In the genomic region with DNA sequence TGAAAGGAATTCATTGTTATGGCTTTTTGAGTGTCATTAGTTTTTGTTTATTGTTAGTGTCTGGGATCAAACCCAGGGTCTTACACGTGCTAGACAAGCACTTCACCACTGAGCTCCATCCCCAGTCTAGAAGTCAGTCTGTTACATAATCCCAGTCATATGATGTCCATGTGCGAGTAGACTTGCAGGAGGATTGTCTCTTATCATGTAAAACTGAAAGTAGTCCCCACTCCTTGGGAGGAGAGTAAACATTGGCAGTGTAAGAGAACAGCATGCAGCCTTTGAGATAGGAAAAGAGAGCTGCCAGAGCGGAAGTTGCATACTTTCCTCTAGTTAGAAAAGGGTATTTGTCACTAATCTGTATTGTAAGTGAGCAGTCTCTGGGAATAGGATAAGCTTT, we compare ENCODE assay signal across 17 mouse cellular contexts. TPM values are rescaled to one million over a fixed set of nuclear protein-coding genes. Genes with fewer than 3 reads are reported as not detected.
DNase-seq lines count a peak whose midpoint lies in the region; ATAC-seq and TF ChIP-seq lines count a peak whose summit lies in the region.
"Had no signal": no experiment of that assay in that cellular context is flagged by ENCODE, and none has a peak within 500 bp of the region (broad histone marks: within the 10 kb centered on the region; RNA-seq: fewer than 3 reads in every experiment).

No protein-coding gene starts in this region.

- no peak for TF ChIP-seq CTCF in kidney, adult 2 months (conservative IDR thresholded peaks at IDR 0.05; ENCODE audit: insufficient read depth, insufficient read length, low read depth, low read length)

- TF ChIP-seq POLR2A in kidney, adult 2 months (IDR thresholded peaks at IDR 0.05; ENCODE audit: low read depth, low read length) = no peak

- DNase-seq in kidney, adult 2 months = peak; percentile 41
- DNase-seq in kidney, postnatal 10 days = no peak
- peak; percentile 51 for DNase-seq in adipocyte (ENCODE audit: low spot score)
- DNase-seq in right cerebral cortex, postnatal 10 days (ENCODE audit: low spot score in 2 of 2) = no peak
- DNase-seq: adrenal gland, postnatal 14 days; B cell, adult 2 months; cerebellum, postnatal 14 days; gastrocnemius, postnatal 36 days; layer of hippocampus, adult 9-11 months; right cerebral cortex, postnatal 14 days had no signal

- peak overlapping the region; percentile 64 for H3K27ac ChIP-seq in kidney, adult 2 months (ENCODE audit: insufficient read depth, low read depth, low read length)
- no peak overlapping the region for H3K27ac ChIP-seq in intestine, embryonic 15.5 days
- no peak overlapping the region for H3K27ac ChIP-seq in forebrain, embryonic 15.5 days (replicated peaks)
- H3K27ac ChIP-seq: embryonic facial prominence, embryonic 10.5 days; hindbrain, embryonic 15.5 days; limb, embryonic 10.5 days; liver, embryonic 15.5 days had no signal

- peaks cover 21% of the 10 kb centered on the region for H3K36me3 ChIP-seq in kidney, adult 2 months (ENCODE audit: control insufficient read depth, insufficient read depth, low read length)
- peaks cover 11% of the 10 kb centered on the region for H3K36me3 ChIP-seq in intestine, embryonic 15.5 days
- peaks cover 54% of the 10 kb centered on the region for H3K36me3 ChIP-seq in forebrain, embryonic 15.5 days

- ATAC-seq in intestine, embryonic 15.5 days = peak; percentile 82
- ATAC-seq in megakaryocyte-erythroid progenitor cell, adult 5-6 weeks (replicated peaks; ENCODE audit: low FRiP score, low TSS enrichment, poor library complexity, severe bottlenecking) = 0 out of 2 replicates have a peak, but pooled peaks have one; percentile 44
- no peak for ATAC-seq in forebrain, embryonic 15.5 days (replicated peaks)

- no peak overlapping the region for H3K9ac ChIP-seq in intestine, embryonic 15.5 days
- H3K9ac ChIP-seq in forebrain, embryonic 15.5 days (replicated peaks) = no peak overlapping the region
- H3K9ac ChIP-seq: hindbrain, embryonic 15.5 days; liver, embryonic 15.5 days had no signal

- H3K4me2 ChIP-seq in intestine, embryonic 15.5 days (replicated peaks) = no peak overlapping the region
- no peak overlapping the region for H3K4me2 ChIP-seq in forebrain, embryonic 15.5 days (replicated peaks)
- H3K4me2 ChIP-seq: hindbrain, embryonic 15.5 days; liver, embryonic 15.5 days had no signal

- 53% methylated on average over 3 of the region's 3 CpGs for WGBS in kidney, adult 2 months
- WGBS in intestine, embryonic 15.5 days = 67% methylated on average over 3 of the region's 3 CpGs
- WGBS in forebrain, embryonic 15.5 days = 58% methylated on average over 3 of the region's 3 CpGs

- H3K27me3 ChIP-seq in kidney, adult 2 months (replicated peaks; ENCODE audit: control insufficient read depth, insufficient read depth, low read length) = no peaks in the 10 kb centered on the region
- no peaks in the 10 kb centered on the region for H3K27me3 ChIP-seq in intestine, embryonic 15.5 days (replicated peaks)
- no peaks in the 10 kb centered on the region for H3K27me3 ChIP-seq in forebrain, embryonic 15.5 days
- H3K27me3 ChIP-seq: hindbrain, embryonic 15.5 days; liver, embryonic 15.5 days had no signal

- H3K4me1 ChIP-seq in kidney, adult 2 months (ENCODE audit: control insufficient read depth, insufficient read depth, low read length) = peaks cover 3% of the 10 kb centered on the region; the same call in 1 of the 2 replicates
- no peaks in the 10 kb centered on the region for H3K4me1 ChIP-seq in intestine, embryonic 15.5 days (replicated peaks)
- H3K4me1 ChIP-seq in forebrain, embryonic 15.5 days = no peaks in the 10 kb centered on the region
- H3K4me1 ChIP-seq: embryonic facial prominence, embryonic 10.5 days; hindbrain, embryonic 15.5 days; limb, embryonic 10.5 days; liver, embryonic 15.5 days had no signal

- no peaks in the 10 kb centered on the region for H3K9me3 ChIP-seq in intestine, embryonic 15.5 days
- H3K9me3 ChIP-seq in forebrain, embryonic 15.5 days = no peaks in the 10 kb centered on the region
- H3K9me3 ChIP-seq: embryonic facial prominence, embryonic 10.5 days; hindbrain, embryonic 15.5 days; limb, embryonic 10.5 days; liver, embryonic 15.5 days had no signal

- no peak overlapping the region for H3K4me3 ChIP-seq in kidney, adult 2 months (ENCODE audit: insufficient read depth, low read depth, low read length)
- no peak overlapping the region for H3K4me3 ChIP-seq in intestine, embryonic 15.5 days (replicated peaks)
- H3K4me3 ChIP-seq in forebrain, embryonic 15.5 days = no peak overlapping the region
- H3K4me3 ChIP-seq: embryonic facial prominence, embryonic 10.5 days; hindbrain, embryonic 15.5 days; limb, embryonic 10.5 days; liver, embryonic 15.5 days had no signal

RNA-seq across cellular contexts. Expression of a gene that starts 20.2 kb away (rescaled TPM):
- polyA plus RNA-seq in kidney, adult 2 months (2012; rRNA removed) = 40.0 and 52.0 TPM in 2 replicates
- polyA plus RNA-seq in intestine, embryonic 15.5 days (2015; fragmentation: Nextera tagmentation; extraction: Ambion mirVana) = 68.3 and 83.5 TPM in 2 replicates
- total RNA-seq in megakaryocyte-erythroid progenitor cell, adult 5-6 weeks (2014; fragmentation: Nextera tagmentation) = 47.4 and 51.2 TPM in 2 replicates
- total RNA-seq in megakaryocyte-erythroid progenitor cell, adult 5-6 weeks (2017) = 72.7 and 101 TPM in 2 replicates
- polyA plus RNA-seq in forebrain, embryonic 15.5 days (2015; fragmentation: Nextera tagmentation; extraction: Ambion mirVana) = 79.3 and 90.2 TPM in 2 replicates

RNA-seq across cellular contexts. Expression of a gene that starts 42.9 kb away (rescaled TPM):
- polyA plus RNA-seq in kidney, adult 2 months (2012; rRNA removed) = 38.3 and 40.1 TPM in 2 replicates
- polyA plus RNA-seq in intestine, embryonic 15.5 days (2015; fragmentation: Nextera tagmentation; extraction: Ambion mirVana) = 9.3 and 10.2 TPM in 2 replicates
- 1.2 TPM in 1 of 2 replicates, not detected in the other for total RNA-seq in megakaryocyte-erythroid progenitor cell, adult 5-6 weeks (2014; fragmentation: Nextera tagmentation)
- 0.11 and 0.47 TPM in 2 replicates for total RNA-seq in megakaryocyte-erythroid progenitor cell, adult 5-6 weeks (2017)
- polyA plus RNA-seq in forebrain, embryonic 15.5 days (2015; fragmentation: Nextera tagmentation; extraction: Ambion mirVana) = 0.57 and 1.2 TPM in 2 replicates

Comparison
In these comparisons a context has a peak if more than half of its experiments do, and no peak if none do; other contexts are left out.
1. DNase-seq: peak in kidney, adult 2 months (single experiment) and adipocyte (single experiment); none in kidney, postnatal 10 days (single experiment) and right cerebral cortex, postnatal 10 days (0 of 2).